Mouse (Mus musculus) CH12.LX (cell line): ENCODE results near the gene Gm11077. TPM values are rescaled to one million over a fixed set of nuclear protein-coding genes. Genes with fewer than 3 reads are reported as not detected.

Source experiments
- DNase-seq: peaks from one replicate; pipeline ENCODE4 v3.0.0-alpha.2; 2013; ENCODE audit errors: extremely low read depth
- H3K27ac ChIP-seq: 2 replicates; pipeline ENCODE4 v1.5.1; 2012; ENCODE audit warnings: low read depth, mild to moderate bottlenecking, control low read depth, moderate library complexity; ENCODE audit not compliant: insufficient read depth
- H3K27me3 ChIP-seq: replicated peaks from 2 replicates; pipeline ENCODE3; 2012; ENCODE audit warnings: inconsistent platforms
- H3K36me3 ChIP-seq, 2 experiments: replicated peaks in 1 of 2; 2 replicates each; pipeline versions ENCODE3 to v1.6.1; 2012; ENCODE audit warnings: inconsistent platforms in 1 of 2, low read length in 1 of 2, mild to moderate bottlenecking in 1 of 2, mixed read lengths in 1 of 2, moderate library complexity in 1 of 2; ENCODE audit not compliant: control insufficient read depth in 1 of 2, insufficient read depth in 1 of 2
- H3K4me1 ChIP-seq, 2 experiments: 2 replicates each; pipeline ENCODE4 v1.6.1; 2012; ENCODE audit warnings: inconsistent platforms in 1 of 2, moderate library complexity in 1 of 2; ENCODE audit not compliant: insufficient read depth in 2 of 2, control insufficient read depth in 1 of 2
- H3K4me2 ChIP-seq: 2 replicates; pipeline ENCODE4 v1.6.1; 2012; ENCODE audit warnings: low read depth, mild to moderate bottlenecking, control low read depth; ENCODE audit not compliant: poor library complexity, insufficient read depth, severe bottlenecking
- H3K4me3 ChIP-seq, 3 experiments: fragments of 150-350 bp in 1 of 3; sonication (generic) in 1 of 3; replicated peaks in 1 of 3; 2 replicates each; pipeline versions ENCODE3 to v1.5.1; 2011 to 2012; ENCODE audit warnings: low read depth in 2 of 3, low read length in 2 of 3, mild to moderate bottlenecking in 2 of 3, moderate library complexity in 2 of 3, control low read depth in 1 of 3, improper control_type of control experiment in 1 of 3, inconsistent platforms in 1 of 3, mixed read lengths in 1 of 3; ENCODE audit not compliant: poor library complexity in 1 of 3
- H3K79me2 ChIP-seq: replicated peaks from 2 replicates; pipeline ENCODE4 v1.6.1; 2012; ENCODE audit warnings: mild to moderate bottlenecking, moderate library complexity; ENCODE audit not compliant: control insufficient read depth, poor library complexity, insufficient read depth, severe bottlenecking; ENCODE audit errors: extremely low read depth
- H3K9ac ChIP-seq: 2 replicates; pipeline ENCODE4 v1.6.1; 2012; ENCODE audit warnings: low read depth, mild to moderate bottlenecking, control low read depth, moderate library complexity; ENCODE audit not compliant: insufficient read depth
- H3K9me3 ChIP-seq: replicated peaks from 2 replicates; pipeline ENCODE3; 2012; ENCODE audit warnings: low read length, inconsistent platforms, mixed read lengths
- CHD2 ChIP-seq: IDR thresholded peaks from 2 replicates; pipeline ENCODE4 v1.6.1; 2011; ENCODE audit warnings: low read length, improper control_type of control experiment
- CTCF ChIP-seq, 2 experiments: IDR thresholded peaks in 1 of 2; conservative IDR thresholded peaks in 1 of 2; 2 replicates each; pipeline ENCODE4 v1.5.1; 2011 to 2012; ENCODE audit warnings: low read depth in 2 of 2, low read length in 2 of 2, improper control_type of control experiment in 1 of 2, inconsistent platforms in 1 of 2, mild to moderate bottlenecking in 1 of 2, moderate library complexity in 1 of 2
- E2F4 ChIP-seq: IDR thresholded peaks from 2 replicates; pipeline ENCODE4 v1.6.1; 2011; ENCODE audit warnings: low read depth, low read length, improper control_type of control experiment; ENCODE audit not compliant: insufficient replicate concordance
- ELF1 ChIP-seq: IDR thresholded peaks from 2 replicates; pipeline ENCODE4 v1.6.1; 2014; ENCODE audit warnings: low read depth, mild to moderate bottlenecking, inconsistent platforms, low read length, improper control_type of control experiment
- EP300 ChIP-seq: IDR thresholded peaks from 2 replicates; pipeline ENCODE4 v1.6.1; 2011; ENCODE audit warnings: low read length, improper control_type of control experiment
- ETS1 ChIP-seq: conservative IDR thresholded peaks from 2 replicates; pipeline ENCODE4 v1.6.1; 2012; ENCODE audit warnings: low read depth, mild to moderate bottlenecking, inconsistent platforms, low read length, improper control_type of control experiment, moderate library complexity
- HCFC1 ChIP-seq: IDR thresholded peaks from 2 replicates; pipeline ENCODE4 v1.6.1; 2012; ENCODE audit warnings: low read depth, mild to moderate bottlenecking, inconsistent platforms, low read length, improper control_type of control experiment
- IRF4 ChIP-seq: IDR thresholded peaks from 2 replicates; pipeline ENCODE4 v1.6.1; 2014; ENCODE audit warnings: low read depth, mild to moderate bottlenecking, inconsistent platforms, low read length, improper control_type of control experiment
- MEF2A ChIP-seq: IDR thresholded peaks from 2 replicates; pipeline ENCODE4 v1.6.1; 2014; ENCODE audit warnings: low read depth, mild to moderate bottlenecking, inconsistent platforms, low read length, improper control_type of control experiment, borderline replicate concordance
- MXI1 ChIP-seq: IDR thresholded peaks from 2 replicates; pipeline ENCODE4 v1.6.1; 2011; ENCODE audit warnings: mild to moderate bottlenecking, low read depth, low read length, improper control_type of control experiment
- NELFE ChIP-seq: IDR thresholded peaks from 2 replicates; pipeline ENCODE4 v1.6.1; 2011; ENCODE audit warnings: low read depth, low read length, improper control_type of control experiment
- NRF1 ChIP-seq: IDR thresholded peaks from 2 replicates; pipeline ENCODE4 v1.6.1; 2014; ENCODE audit warnings: low read depth, mild to moderate bottlenecking, inconsistent platforms, low read length, improper control_type of control experiment, moderate library complexity
- PAX5 ChIP-seq: IDR thresholded peaks from 2 replicates; pipeline ENCODE4 v1.6.1; 2012; ENCODE audit warnings: low read length, inconsistent platforms, mixed read lengths
- RAD21 ChIP-seq: IDR thresholded peaks from 2 replicates; pipeline ENCODE4 v1.6.1; 2011; ENCODE audit warnings: low read depth, mild to moderate bottlenecking, low read length, improper control_type of control experiment, moderate library complexity
- RCOR1 ChIP-seq: conservative IDR thresholded peaks from 2 replicates; pipeline ENCODE4 v1.6.1; 2012; ENCODE audit warnings: low read depth, mild to moderate bottlenecking, inconsistent platforms, low read length, improper control_type of control experiment
- SIN3A ChIP-seq: IDR thresholded peaks from 2 replicates; pipeline ENCODE4 v1.6.1; 2012; ENCODE audit warnings: low read length, improper control_type of control experiment, inconsistent platforms
- TBP ChIP-seq: conservative IDR thresholded peaks from 2 replicates; pipeline ENCODE4 v1.6.1; 2011; ENCODE audit warnings: low read depth, low read length, improper control_type of control experiment
- UBTF ChIP-seq: IDR thresholded peaks from 2 replicates; pipeline ENCODE4 v1.6.1; 2012; ENCODE audit warnings: low read depth, mild to moderate bottlenecking, inconsistent platforms, low read length, improper control_type of control experiment, moderate library complexity
- USF1 ChIP-seq: IDR thresholded peaks from 2 replicates; pipeline ENCODE4 v1.6.1; 2014; ENCODE audit warnings: low read depth, mild to moderate bottlenecking, inconsistent platforms, low read length, improper control_type of control experiment
- USF2 ChIP-seq: conservative IDR thresholded peaks from 2 replicates; pipeline ENCODE4 v1.6.1; 2011; ENCODE audit warnings: low read depth, low read length, improper control_type of control experiment
- ZKSCAN1 ChIP-seq: IDR thresholded peaks from 2 replicates; pipeline ENCODE4 v1.6.1; 2012; ENCODE audit warnings: low read depth, inconsistent platforms, low read length, improper control_type of control experiment, borderline replicate concordance
- ZMIZ1 ChIP-seq: IDR thresholded peaks from 2 replicates; pipeline ENCODE4 v1.6.1; 2012; ENCODE audit warnings: low read depth, mild to moderate bottlenecking, inconsistent platforms, low read length, improper control_type of control experiment
- ZNF384 ChIP-seq: IDR thresholded peaks from 2 replicates; pipeline ENCODE4 v1.6.1; 2012; ENCODE audit warnings: low read depth, low read length, improper control_type of control experiment, inconsistent platforms
- dilution Hi-C: fragments of 300-500 bp; cut with MboI; formaldehyde crosslinking; loops from 2 replicates; pipeline ENCODE4 v1.14.3; 2020; ENCODE audit warnings: low sequenced_read_pairs; ENCODE audit not compliant: extremely low pct_unique_long_range_greater_than_20kb, extremely low pct_ligation_motif_present
- in situ Hi-C: fragments of 300-500 bp; cut with MboI; formaldehyde crosslinking; loops from 3 replicates; pipeline ENCODE4 v1.14.3; 2019; ENCODE audit warnings: low sequenced_read_pairs, low pct_ligation_motif_present, low pct_unique_long_range_greater_than_20kb, mixed read lengths
- polyA plus RNA-seq: library from polyadenylated mRNA; unstranded; fragments of >175 nt; gene quantifications from 2 replicates; pipeline ENCODE4 v1.2.1, GENCODE M21; 2012; ENCODE audit warnings: low read depth; ENCODE audit not compliant: insufficient read length
- total RNA-seq, 2 experiments: library from RNA; depleted of rRNA; stranded (reverse); fragments of 300-350 nt in 1 of 2; fragments of >200 nt in 1 of 2; gene quantifications; 2 replicates each; pipeline ENCODE4 v1.2.3; 2012 to 2014

Gene Gm11077
- not detected in 2 replicates for total RNA-seq (2012; rRNA removed)
- total RNA-seq (2014; rRNA removed) = not detected in 2 replicates
- not detected in 2 replicates for polyA plus RNA-seq

DNA sequence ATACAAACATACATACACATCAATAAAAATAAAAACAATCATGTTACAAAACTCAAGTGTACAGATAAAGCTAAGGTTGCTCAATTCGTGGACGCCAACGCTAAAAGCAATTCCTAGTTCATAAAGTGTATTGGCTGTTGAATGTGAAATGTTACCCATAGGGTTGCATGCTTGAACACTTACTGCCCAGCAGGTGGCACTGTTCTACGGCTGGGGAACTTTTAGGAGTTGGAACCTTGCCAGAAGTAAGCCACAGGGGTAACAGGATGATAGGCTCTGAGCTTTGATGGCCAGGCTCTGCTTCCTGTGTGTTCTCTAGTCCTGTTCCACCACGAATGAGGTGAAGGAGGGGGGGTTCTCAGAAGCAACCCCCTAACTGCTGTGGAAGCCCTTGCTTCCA is at the start of gene Gm11077:
Gene Gm11077, plus strand, starts transcription at position 13 of the 400 bp plus-strand sequence.
- TF ChIP-seq SIN3A (no peak), MEF2A (no peak), CTCF (conservative IDR thresholded peaks at IDR 0.05 in 1 of 2, IDR thresholded peaks at IDR 0.05 in 1 of 2; ENCODE audit: low read depth in 2 of 2, low read length in 2 of 2) (peak in 1 of 2 experiments; percentile 20; a peak in 1 of 4 replicates), ELF1 (no peak)
- TF ChIP-seq, all 38 proteins: peak for 1
- in situ Hi-C loops (no loop called here), dilution Hi-C loops (no loop called here)
- Histone ChIP-seq H3K4me3 (no peak within 1 kb of the TSS), H3K79me2 (no peaks in the 10 kb centered on the region), H3K9ac (no peak within 1 kb of the TSS), H3K27me3 (no peaks in the 10 kb centered on the region), H3K4me2 (no peak within 1 kb of the TSS), H3K36me3 (no peaks in the 10 kb centered on the region), H3K27ac (no peak within 1 kb of the TSS), H3K9me3 (peaks cover 4% of the 10 kb centered on the region), H3K4me1 (peaks cover 0 to 6% of the 10 kb centered on the region in 2 experiments; a peak in 1 of 4 replicates)
- no peak for DNase-seq

- Histone ChIP-seq H3K9ac (no peak overlapping the region), H3K27me3 (no peaks in the 10 kb centered on the region), H3K27ac (no peak overlapping the region), H3K4me3 (no peak overlapping the region), H3K4me2 (no peak overlapping the region), H3K9me3 (no peaks in the 10 kb centered on the region), H3K36me3 (no peaks in the 10 kb centered on the region), H3K4me1 (peaks cover 4 to 30% of the 10 kb centered on the region in 2 experiments; a peak in 3 of 4 replicates), H3K79me2 (no peaks in the 10 kb centered on the region)
- DNase-seq = no peak
- TF ChIP-seq IRF4 (no peak), RAD21 (no peak), SIN3A (no peak), UBTF (no peak), ZKSCAN1 (no peak), ZMIZ1 (no peak), ETS1 (no peak), CHD2 (no peak), USF1 (no peak), TBP (no peak), NELFE (no peak), MXI1 (no peak), RCOR1 (no peak), USF2 (no peak), HCFC1 (no peak), PAX5 (no peak), NRF1 (no peak), E2F4 (no peak), EP300 (no peak), ZNF384 (no peak)
- dilution Hi-C loops (no loop called here), in situ Hi-C loops (no loop called here)
These were observed 48.4 kb upstream of the Gm11077 start for GRCm38 (mm10) chr6:140680713-140681112.
